Comparison of ENCODE assay signal across 10 mouse cellular contexts in the genomic region with DNA sequence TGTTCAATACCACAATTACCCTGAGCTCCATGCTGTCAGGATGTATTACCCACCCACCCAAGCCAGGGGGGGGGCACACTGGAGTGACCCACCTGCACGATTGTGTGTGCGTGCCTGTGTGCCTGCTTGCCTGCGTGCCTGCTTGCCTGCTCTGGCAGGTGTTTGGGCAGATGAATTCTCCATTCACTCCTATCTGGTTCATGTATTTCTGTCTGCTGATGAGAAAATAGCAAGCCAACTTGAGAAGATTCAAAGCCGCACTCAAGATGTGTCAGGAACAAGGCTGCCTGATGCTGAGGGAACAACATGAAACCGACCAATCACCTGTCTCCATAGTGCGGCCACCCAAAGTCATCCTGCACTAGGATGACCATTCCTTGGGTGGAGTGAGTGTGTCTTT.
DNase-seq lines count a peak whose midpoint lies in the region; ATAC-seq and TF ChIP-seq lines count a peak whose summit lies in the region.
"Had no signal": no experiment of that assay in that cellular context is flagged by ENCODE, and none has a peak within 500 bp of the region (broad histone marks: within the 10 kb centered on the region; RNA-seq: fewer than 3 reads in every experiment).

No protein-coding gene starts in this region.

- no peaks in the 10 kb centered on the region for H3K27me3 ChIP-seq in liver, embryonic 11.5 days (replicated peaks; ENCODE audit: control insufficient read depth, insufficient read depth, low read length)
- no peaks in the 10 kb centered on the region for H3K27me3 ChIP-seq in liver, embryonic 12.5 days (replicated peaks)
- no peaks in the 10 kb centered on the region for H3K27me3 ChIP-seq in forebrain, embryonic 10.5 days (ENCODE audit: poor library complexity, severe bottlenecking)
- H3K27me3 ChIP-seq: hindbrain, embryonic 15.5 days had no signal

- no peak overlapping the region for H3K9ac ChIP-seq in liver, embryonic 11.5 days (ENCODE audit: low read depth, low read length)
- no peak overlapping the region for H3K9ac ChIP-seq in liver, embryonic 12.5 days
- H3K9ac ChIP-seq: hindbrain, embryonic 15.5 days had no signal

- no peaks in the 10 kb centered on the region for H3K9me3 ChIP-seq in liver, embryonic 11.5 days (ENCODE audit: control insufficient read depth, low read length)
- H3K9me3 ChIP-seq in liver, embryonic 12.5 days (replicated peaks), result no peaks in the 10 kb centered on the region
- no peaks in the 10 kb centered on the region for H3K9me3 ChIP-seq in forebrain, embryonic 10.5 days
- H3K9me3 ChIP-seq: hindbrain, embryonic 15.5 days had no signal

- H3K4me2 ChIP-seq in liver, embryonic 11.5 days, result peak overlapping the region; percentile 54
- peak overlapping the region; percentile 57 for H3K4me2 ChIP-seq in liver, embryonic 12.5 days
- H3K4me2 ChIP-seq: hindbrain, embryonic 15.5 days had no signal

- DNase-seq in liver, embryonic 11.5 days (ENCODE audit: low spot score), result no peak
- no peak for DNase-seq in liver
- DNase-seq in thymus, postnatal 14 days, result peak; percentile 47
- DNase-seq in forebrain, embryonic 10.5 days (ENCODE audit: extremely low spot score, low spot score), result no peak
- DNase-seq in ovary, postnatal 14 days (ENCODE audit: low spot score), result no peak
- DNase-seq: kidney, adult 9 months; left cerebral cortex, postnatal 4 days had no signal

- no peak for ATAC-seq in liver, embryonic 11.5 days (replicated peaks; ENCODE audit: low FRiP score)
- no peak for ATAC-seq in liver, embryonic 12.5 days

- no peaks in the 10 kb centered on the region for H3K36me3 ChIP-seq in liver, embryonic 11.5 days (ENCODE audit: control insufficient read depth, insufficient read depth, low read length)
- H3K36me3 ChIP-seq in liver, embryonic 12.5 days, result no peaks in the 10 kb centered on the region
- no peaks in the 10 kb centered on the region for H3K36me3 ChIP-seq in forebrain, embryonic 10.5 days (replicated peaks)
- H3K36me3 ChIP-seq: hindbrain, embryonic 15.5 days had no signal

- 89% methylated on average over 6 of the region's 6 CpGs for WGBS in liver, embryonic 11.5 days
- 77% methylated on average over 6 of the region's 6 CpGs for WGBS in bone marrow, adult 2 months
- 83% methylated on average over 6 of the region's 6 CpGs for WGBS in liver, embryonic 12.5 days (ENCODE audit: insufficient replicate concordance)
- WGBS in forebrain, embryonic 10.5 days, result 94% methylated on average over 6 of the region's 6 CpGs

- H3K4me3 ChIP-seq in liver, embryonic 11.5 days (ENCODE audit: low read depth, low read length), result peak overlapping the region; percentile 25; the same call in 1 of the 2 replicates
- peak overlapping the region; percentile 44 for H3K4me3 ChIP-seq in bone marrow, adult 2 months (replicated peaks; ENCODE audit: control insufficient read depth, low read depth, low read length)
- H3K4me3 ChIP-seq in liver, embryonic 12.5 days, result peak overlapping the region; percentile 46; the same call in 1 of the 2 replicates
- H3K4me3 ChIP-seq in forebrain, embryonic 10.5 days, result no peak overlapping the region
- H3K4me3 ChIP-seq: hindbrain, embryonic 15.5 days had no signal

- peaks cover 16% of the 10 kb centered on the region for H3K4me1 ChIP-seq in liver, embryonic 11.5 days (replicated peaks; ENCODE audit: control insufficient read depth, insufficient read depth, low read length)
- peaks cover 2% of the 10 kb centered on the region; the same call in 1 of the 2 replicates for H3K4me1 ChIP-seq in bone marrow, adult 2 months (ENCODE audit: control insufficient read depth, insufficient read depth, low read length)
- H3K4me1 ChIP-seq in liver, embryonic 12.5 days, result peaks cover 36% of the 10 kb centered on the region
- H3K4me1 ChIP-seq in forebrain, embryonic 10.5 days, result peaks cover 32% of the 10 kb centered on the region
- H3K4me1 ChIP-seq: hindbrain, embryonic 15.5 days had no signal

- no peak for TF ChIP-seq POLR2A in bone marrow, adult 2 months (IDR thresholded peaks at IDR 0.05; ENCODE audit: borderline replicate concordance, control insufficient read depth, low read depth, low read length)

- TF ChIP-seq CTCF in bone marrow, adult 2 months (IDR thresholded peaks at IDR 0.05; ENCODE audit: control insufficient read depth, insufficient read depth, low read length), result no peak

- H3K27ac ChIP-seq in liver, embryonic 11.5 days (ENCODE audit: low read depth, low read length), result no peak overlapping the region
- H3K27ac ChIP-seq in bone marrow, adult 2 months (ENCODE audit: control insufficient read depth, insufficient read depth, low read depth, low read length, poor library complexity), result peak overlapping the region; percentile 14; the same call in 1 of the 2 replicates
- no peak overlapping the region for H3K27ac ChIP-seq in liver, embryonic 12.5 days
- H3K27ac ChIP-seq in forebrain, embryonic 10.5 days, result no peak overlapping the region
- H3K27ac ChIP-seq: hindbrain, embryonic 15.5 days had no signal
